Mouse (Mus musculus): ENCODE data around the gene Casp9.

- TF ChIP-seq MAFK (IDR thresholded peaks at IDR 0.05; ENCODE audit: insufficient read depth, low read depth, low read length) (no peak), ZC3H11A (IDR thresholded peaks at IDR 0.05; ENCODE audit: borderline replicate concordance, low read depth, low read length) (no peak), HCFC1 (IDR thresholded peaks at IDR 0.05; ENCODE audit: borderline replicate concordance, insufficient read depth, low read length) (no peak), ZNF384 (IDR thresholded peaks at IDR 0.05; ENCODE audit: low read depth, low read length) (no peak)
Observed at GRCm38 (mm10) chr4:141804105-141804504, 10.7 kb downstream of the Casp9 start.
